Mouse (Mus musculus): ENCODE measurements around the gene Angptl8.

Gene Angptl8

GRCm38 (mm10) chr9:21816716-21817305, 18.5 kb upstream of the Angptl8 start:
- no peak for DNase-seq (ENCODE audit: low spot score in 2 of 2)

- no peak for DNase-seq (ENCODE audit: low spot score in 2 of 2)
Measured at GRCm38 (mm10) chr9:21818125-21818524, 17.2 kb upstream of the Angptl8 start.

- no peak for DNase-seq (ENCODE audit: low spot score in 2 of 2)
Measured at GRCm38 (mm10) chr9:21818561-21818960, 16.7 kb upstream of the Angptl8 start.

- no peak for DNase-seq (ENCODE audit: low spot score in 2 of 2)
Measured at GRCm38 (mm10) chr9:21819181-21819729, 16.1 kb upstream of the Angptl8 start.

- DNase-seq (ENCODE audit: low spot score in 2 of 2): no peak
Measured at GRCm38 (mm10) chr9:21820183-21820582, 15.1 kb upstream of the Angptl8 start.

GRCm38 (mm10) chr9:21822686-21823085, 12.6 kb upstream of the Angptl8 start:
- no peak for DNase-seq (ENCODE audit: low spot score in 2 of 2)

GRCm38 (mm10) chr9:21823957-21824356, 11.4 kb upstream of the Angptl8 start:
- no peak for DNase-seq (ENCODE audit: low spot score in 2 of 2)

- DNase-seq (ENCODE audit: low spot score in 2 of 2): no peak
Measured at GRCm38 (mm10) chr9:21824366-21824765, 10.9 kb upstream of the Angptl8 start.

- no peak for DNase-seq (ENCODE audit: low spot score in 2 of 2)
Measured at GRCm38 (mm10) chr9:21829834-21830460, 5.4 kb upstream of the Angptl8 start.

- DNase-seq (ENCODE audit: low spot score in 2 of 2): no peak
Measured at GRCm38 (mm10) chr9:21830461-21830850, 4.9 kb upstream of the Angptl8 start.

GRCm38 (mm10) chr9:21830936-21831335, 4.4 kb upstream of the Angptl8 start:
- no peak for DNase-seq (ENCODE audit: low spot score in 2 of 2)

- DNase-seq (ENCODE audit: low spot score in 2 of 2): no peak
Measured at GRCm38 (mm10) chr9:21831558-21832240, 3.6 kb upstream of the Angptl8 start.

- no peak for DNase-seq (ENCODE audit: low spot score in 2 of 2)
Measured at GRCm38 (mm10) chr9:21837690-21838089, 2.4 kb downstream of the Angptl8 start.

GRCm38 (mm10) chr9:21840115-21840787, 4.9 kb downstream of the Angptl8 start:
- DNase-seq (ENCODE audit: low spot score in 2 of 2): peak in 1 of 2 experiments; percentile 37

GRCm38 (mm10) chr9:21841340-21841739, 6.0 kb downstream of the Angptl8 start:
- no peak for DNase-seq (ENCODE audit: low spot score in 2 of 2)

GRCm38 (mm10) chr9:21842391-21842790, 7.1 kb downstream of the Angptl8 start:
- no peak for DNase-seq (ENCODE audit: low spot score in 2 of 2)

- no peak for DNase-seq (ENCODE audit: low spot score in 2 of 2)
Measured at GRCm38 (mm10) chr9:21843086-21843485, 7.8 kb downstream of the Angptl8 start.

- DNase-seq (ENCODE audit: low spot score in 2 of 2): no peak
Measured at GRCm38 (mm10) chr9:21845381-21846080, 10.2 kb downstream of the Angptl8 start.

GRCm38 (mm10) chr9:21846755-21847341, 11.5 kb downstream of the Angptl8 start:
- DNase-seq (ENCODE audit: low spot score in 2 of 2): no peak

- DNase-seq (ENCODE audit: low spot score in 2 of 2): no peak
Measured at GRCm38 (mm10) chr9:21847425-21847824, 12.1 kb downstream of the Angptl8 start.

GRCm38 (mm10) chr9:21847926-21848325, 12.6 kb downstream of the Angptl8 start:
- no peak for DNase-seq (ENCODE audit: low spot score in 2 of 2)
